Mouse (Mus musculus): ENCODE data around the gene Cadm4. TPM values are rescaled to one million over a fixed set of nuclear protein-coding genes. Genes with fewer than 3 reads are reported as not detected.

Gene Cadm4
- polyA plus RNA-seq, 1 experiment = 160 TPM

DNA sequence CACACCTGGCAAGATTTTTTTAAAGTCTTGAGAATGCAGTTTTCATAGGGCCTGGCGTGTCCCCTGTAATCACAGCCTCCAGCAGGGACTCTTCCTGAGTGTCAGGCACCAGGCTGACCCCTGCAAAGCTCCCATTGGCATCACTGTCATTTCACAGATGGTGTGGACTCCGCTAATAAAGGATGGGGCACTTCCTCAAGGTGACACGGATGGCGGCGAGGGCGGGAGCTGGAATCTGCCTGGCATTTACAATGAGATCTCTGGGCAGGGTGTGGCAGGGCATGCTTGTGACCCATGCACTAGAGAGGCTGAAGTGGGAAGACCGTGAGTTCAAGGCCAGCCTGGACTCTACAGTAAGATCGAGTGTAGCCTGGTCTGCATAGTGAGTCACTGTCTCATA, 6.5 kb downstream of the Cadm4 start:
- no peak overlapping the region for H3ac ChIP-seq (ENCODE audit: control insufficient read depth, insufficient read length, low read depth)
- no peak for TF ChIP-seq FOSL1 (IDR thresholded peaks at IDR 0.05; ENCODE audit: insufficient read depth, low read length, poor library complexity, severe bottlenecking)
- no peak for TF ChIP-seq USF1 (IDR thresholded peaks at IDR 0.05; ENCODE audit: low read depth)
- TF ChIP-seq MYOG (IDR thresholded peaks at IDR 0.05; ENCODE audit: control insufficient read depth, extremely low read depth, insufficient read length) = no peak

DNA sequence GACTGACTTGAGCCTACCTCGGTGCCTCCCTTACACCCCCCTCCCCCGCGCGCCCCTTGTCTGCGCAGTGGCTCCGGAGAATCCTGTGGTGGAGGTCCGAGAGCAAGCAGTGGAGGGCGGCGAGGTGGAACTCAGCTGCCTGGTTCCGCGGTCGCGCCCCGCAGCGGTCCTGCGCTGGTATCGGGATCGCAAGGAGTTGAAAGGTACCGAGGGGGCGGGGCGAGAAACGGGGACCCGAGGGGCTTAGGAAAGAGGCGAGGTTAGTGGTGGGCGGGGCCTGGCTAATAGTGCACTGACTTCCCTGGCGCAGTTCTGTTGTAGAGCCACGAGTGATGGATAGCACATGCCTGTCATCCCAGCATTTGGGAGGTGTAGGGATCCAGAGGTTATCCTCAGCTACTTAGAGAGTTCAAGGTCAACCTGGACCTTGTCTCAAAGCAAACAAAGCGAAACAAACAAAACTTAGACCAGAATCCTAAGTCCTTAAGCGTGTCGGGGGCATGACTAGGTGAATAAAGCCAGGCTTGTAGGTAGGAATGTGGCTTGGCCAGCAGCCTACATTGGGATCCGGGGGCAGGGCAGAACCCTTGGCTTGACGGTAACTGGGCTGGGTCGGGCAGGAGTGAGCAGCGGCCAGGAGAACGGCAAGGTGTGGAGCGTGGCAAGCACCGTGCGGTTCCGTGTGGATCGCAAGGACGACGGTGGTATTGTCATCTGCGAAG, 18.2 kb downstream of the Cadm4 start:
- Histone ChIP-seq H3K4me3 (ENCODE audit: insufficient read depth, poor library complexity, severe bottlenecking) (no peak overlapping the region), H3K79me3 (ENCODE audit: low read depth) (no peaks in the 10 kb centered on the region), H3K79me2 (ENCODE audit: control insufficient read depth, insufficient read depth) (no peaks in the 10 kb centered on the region), H3K27me3 (ENCODE audit: control insufficient read depth, insufficient read depth, insufficient read length) (no peaks in the 10 kb centered on the region), H3K36me3 (ENCODE audit: control insufficient read depth, insufficient read depth) (no peaks in the 10 kb centered on the region), H3ac (ENCODE audit: control insufficient read depth, insufficient read length, low read depth) (no peak overlapping the region)
- no peak for TF ChIP-seq MYOD1 (IDR thresholded peaks at IDR 0.05; ENCODE audit: control insufficient read depth, insufficient read length, low read depth)
- no peak for TF ChIP-seq MYOG (IDR thresholded peaks at IDR 0.05; ENCODE audit: control insufficient read depth, extremely low read depth, insufficient read length)
- no peak for TF ChIP-seq FOSL1 (IDR thresholded peaks at IDR 0.05; ENCODE audit: insufficient read depth, low read length, poor library complexity, severe bottlenecking)
- TF ChIP-seq CTCF (IDR thresholded peaks at IDR 0.05; ENCODE audit: control insufficient read depth, insufficient read depth, insufficient read length) = no peak
- TF ChIP-seq USF1 (IDR thresholded peaks at IDR 0.05; ENCODE audit: low read depth) = no peak
- no peak for TF ChIP-seq CEBPB (IDR thresholded peaks at IDR 0.05; ENCODE audit: low read depth)
- no peak for TF ChIP-seq MAX (IDR thresholded peaks at IDR 0.05)

More for the DNA sequence above, 6.5 kb downstream of the Cadm4 start:
- no peaks in the 10 kb centered on the region for H3K79me3 ChIP-seq (ENCODE audit: low read depth)
- H3K36me3 ChIP-seq (ENCODE audit: control insufficient read depth, insufficient read depth) = no peaks in the 10 kb centered on the region
- H3K4me3 ChIP-seq (ENCODE audit: insufficient read depth, poor library complexity, severe bottlenecking) = no peak overlapping the region
- no peaks in the 10 kb centered on the region for H3K27me3 ChIP-seq (ENCODE audit: control insufficient read depth, insufficient read depth, insufficient read length)
- H3K79me2 ChIP-seq (ENCODE audit: control insufficient read depth, insufficient read depth) = no peaks in the 10 kb centered on the region

DNA sequence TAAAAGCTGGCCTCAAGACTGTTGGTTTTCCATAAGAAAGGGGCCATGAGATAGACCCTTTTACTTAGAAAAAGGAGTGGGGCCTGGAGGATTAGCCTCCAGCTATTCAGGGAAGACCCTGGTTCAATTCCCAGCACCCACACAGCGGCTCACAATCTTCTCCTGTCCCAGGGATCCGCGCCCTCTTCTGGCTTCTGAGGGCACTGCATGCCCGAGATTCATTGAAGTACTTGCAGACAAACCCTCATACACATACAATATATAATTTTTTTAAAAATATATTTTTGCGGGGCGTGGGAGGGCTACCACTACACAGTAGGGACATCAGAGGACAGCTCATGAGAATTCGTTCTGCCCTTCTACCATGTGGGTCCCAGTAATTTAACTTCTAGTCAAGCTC, 19.1 kb downstream of the Cadm4 start:
- no peaks in the 10 kb centered on the region for H3K27me3 ChIP-seq (ENCODE audit: control insufficient read depth, insufficient read depth, insufficient read length)
- no peaks in the 10 kb centered on the region for H3K79me2 ChIP-seq (ENCODE audit: control insufficient read depth, insufficient read depth)
- no peaks in the 10 kb centered on the region for H3K79me3 ChIP-seq (ENCODE audit: low read depth)
- no peak overlapping the region for H3ac ChIP-seq (ENCODE audit: control insufficient read depth, insufficient read length, low read depth)
- TF ChIP-seq USF1 (IDR thresholded peaks at IDR 0.05; ENCODE audit: low read depth) (no peak), MAX (IDR thresholded peaks at IDR 0.05) (no peak), FOSL1 (IDR thresholded peaks at IDR 0.05; ENCODE audit: insufficient read depth, low read length, poor library complexity, severe bottlenecking) (no peak), CEBPB (IDR thresholded peaks at IDR 0.05; ENCODE audit: low read depth) (no peak), MYOD1 (IDR thresholded peaks at IDR 0.05; ENCODE audit: control insufficient read depth, insufficient read length, low read depth) (no peak), CTCF (IDR thresholded peaks at IDR 0.05; ENCODE audit: control insufficient read depth, insufficient read depth, insufficient read length) (no peak), MYOG (IDR thresholded peaks at IDR 0.05; ENCODE audit: control insufficient read depth, extremely low read depth, insufficient read length) (no peak)
- no peaks in the 10 kb centered on the region for H3K36me3 ChIP-seq (ENCODE audit: control insufficient read depth, insufficient read depth)
- no peak overlapping the region for H3K4me3 ChIP-seq (ENCODE audit: insufficient read depth, poor library complexity, severe bottlenecking)

DNA sequence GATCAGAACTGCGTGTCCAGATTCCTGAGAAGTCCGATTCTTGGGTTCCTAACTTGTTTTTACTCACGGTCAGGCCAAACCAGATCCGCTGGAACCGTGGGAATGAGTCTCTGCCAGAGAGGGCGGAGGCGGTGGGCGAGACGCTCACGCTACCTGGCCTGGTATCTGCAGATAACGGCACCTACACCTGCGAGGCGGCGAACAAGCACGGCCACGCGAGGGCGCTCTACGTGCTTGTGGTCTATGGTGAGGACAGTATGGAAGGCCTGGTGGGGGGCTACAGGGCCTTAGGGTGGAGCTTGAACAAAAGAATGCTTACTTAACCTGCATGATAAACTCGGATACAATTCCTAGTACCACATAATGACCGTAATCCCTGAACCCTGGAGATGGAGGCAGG, 19.7 kb downstream of the Cadm4 start:
- no peak overlapping the region for H3K4me3 ChIP-seq (ENCODE audit: insufficient read depth, poor library complexity, severe bottlenecking)
- no peaks in the 10 kb centered on the region for H3K27me3 ChIP-seq (ENCODE audit: control insufficient read depth, insufficient read depth, insufficient read length)
- H3K79me3 ChIP-seq (ENCODE audit: low read depth) = no peaks in the 10 kb centered on the region
- no peaks in the 10 kb centered on the region for H3K79me2 ChIP-seq (ENCODE audit: control insufficient read depth, insufficient read depth)
- no peaks in the 10 kb centered on the region for H3K36me3 ChIP-seq (ENCODE audit: control insufficient read depth, insufficient read depth)
- no peak overlapping the region for H3ac ChIP-seq (ENCODE audit: control insufficient read depth, insufficient read length, low read depth)
- TF ChIP-seq USF1 (IDR thresholded peaks at IDR 0.05; ENCODE audit: low read depth) (no peak), FOSL1 (IDR thresholded peaks at IDR 0.05; ENCODE audit: insufficient read depth, low read length, poor library complexity, severe bottlenecking) (no peak), CTCF (IDR thresholded peaks at IDR 0.05; ENCODE audit: control insufficient read depth, insufficient read depth, insufficient read length) (no peak), MYOG (IDR thresholded peaks at IDR 0.05; ENCODE audit: control insufficient read depth, extremely low read depth, insufficient read length) (no peak), CEBPB (IDR thresholded peaks at IDR 0.05; ENCODE audit: low read depth) (no peak), MAX (IDR thresholded peaks at IDR 0.05) (no peak), MYOD1 (IDR thresholded peaks at IDR 0.05; ENCODE audit: control insufficient read depth, insufficient read length, low read depth) (no peak)

DNA sequence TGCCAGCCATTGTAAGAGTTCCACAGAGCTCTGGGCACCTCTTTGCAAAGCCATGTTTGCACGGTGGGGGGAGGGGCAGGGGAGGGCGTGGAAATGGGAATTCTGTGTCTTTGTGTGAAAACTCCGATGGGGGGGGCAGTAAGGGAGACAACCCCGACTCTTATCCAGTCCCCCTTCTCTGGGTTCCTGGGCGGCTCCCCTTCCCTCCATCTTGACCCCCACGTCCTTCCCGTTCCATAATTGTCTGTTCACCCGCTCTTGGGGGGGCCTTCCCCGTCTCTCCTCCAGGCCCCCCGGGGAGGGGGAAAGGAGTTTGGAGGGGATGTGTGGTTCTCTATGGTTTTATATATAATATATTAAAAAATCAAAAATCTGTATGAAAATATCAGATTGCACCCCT, 22.2 kb downstream of the Cadm4 start:
- Histone ChIP-seq H3K79me2 (ENCODE audit: control insufficient read depth, insufficient read depth) (peaks cover 15% of the 10 kb centered on the region), H3K4me3 (ENCODE audit: insufficient read depth, poor library complexity, severe bottlenecking) (no peak overlapping the region), H3K79me3 (ENCODE audit: low read depth) (peaks cover 12% of the 10 kb centered on the region), H3ac (ENCODE audit: control insufficient read depth, insufficient read length, low read depth) (no peak overlapping the region), H3K27me3 (ENCODE audit: control insufficient read depth, insufficient read depth, insufficient read length) (no peaks in the 10 kb centered on the region), H3K36me3 (ENCODE audit: control insufficient read depth, insufficient read depth) (no peaks in the 10 kb centered on the region)
- no peak for TF ChIP-seq FOSL1 (IDR thresholded peaks at IDR 0.05; ENCODE audit: insufficient read depth, low read length, poor library complexity, severe bottlenecking)
- no peak for TF ChIP-seq MYOD1 (IDR thresholded peaks at IDR 0.05; ENCODE audit: control insufficient read depth, insufficient read length, low read depth)
- no peak for TF ChIP-seq USF1 (IDR thresholded peaks at IDR 0.05; ENCODE audit: low read depth)
- no peak for TF ChIP-seq CTCF (IDR thresholded peaks at IDR 0.05; ENCODE audit: control insufficient read depth, insufficient read depth, insufficient read length)
- TF ChIP-seq CEBPB (IDR thresholded peaks at IDR 0.05; ENCODE audit: low read depth) = no peak
- no peak for TF ChIP-seq MYOG (IDR thresholded peaks at IDR 0.05; ENCODE audit: control insufficient read depth, extremely low read depth, insufficient read length)
- TF ChIP-seq MAX (IDR thresholded peaks at IDR 0.05) = no peak

DNA sequence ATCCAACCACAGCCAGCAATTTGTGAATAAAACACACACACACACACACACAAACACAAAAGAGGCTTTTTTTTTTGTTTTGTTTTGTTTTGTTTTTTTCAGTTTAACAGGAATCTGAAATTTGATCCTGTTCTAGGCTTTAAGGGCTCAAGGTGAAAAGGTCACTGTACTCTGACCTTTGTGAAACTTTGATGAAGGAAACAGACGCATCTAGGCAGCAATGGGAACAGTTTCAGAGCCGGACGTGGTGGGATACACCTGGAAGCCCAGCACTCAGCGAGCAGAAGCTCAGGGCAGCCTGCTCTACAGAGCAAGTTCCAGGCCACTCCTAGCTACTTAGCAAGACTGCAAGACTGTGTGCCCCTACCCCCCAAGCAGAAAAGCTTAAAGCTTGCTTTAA, 23.0 kb downstream of the Cadm4 start:
- H3K27me3 ChIP-seq (ENCODE audit: control insufficient read depth, insufficient read depth, insufficient read length) = no peaks in the 10 kb centered on the region
- no peaks in the 10 kb centered on the region for H3K36me3 ChIP-seq (ENCODE audit: control insufficient read depth, insufficient read depth)
- H3K79me3 ChIP-seq (ENCODE audit: low read depth) = peaks cover 15% of the 10 kb centered on the region
- peaks cover 17% of the 10 kb centered on the region for H3K79me2 ChIP-seq (ENCODE audit: control insufficient read depth, insufficient read depth)
- H3K4me3 ChIP-seq (ENCODE audit: insufficient read depth, poor library complexity, severe bottlenecking) = no peak overlapping the region
- H3ac ChIP-seq (ENCODE audit: control insufficient read depth, insufficient read length, low read depth) = no peak overlapping the region
- TF ChIP-seq CEBPB (IDR thresholded peaks at IDR 0.05; ENCODE audit: low read depth) = no peak
- no peak for TF ChIP-seq CTCF (IDR thresholded peaks at IDR 0.05; ENCODE audit: control insufficient read depth, insufficient read depth, insufficient read length)
- TF ChIP-seq MYOD1 (IDR thresholded peaks at IDR 0.05; ENCODE audit: control insufficient read depth, insufficient read length, low read depth) = no peak
- TF ChIP-seq USF1 (IDR thresholded peaks at IDR 0.05; ENCODE audit: low read depth) = no peak

Data from C2C12 (cell line).